Mouse (Mus musculus) forebrain, embryonic 14.5 days (tissue): ENCODE data around the gene Ifi27. TPM values are rescaled to one million over a fixed set of nuclear protein-coding genes. Genes with fewer than 3 reads are reported as not detected.

ENCODE experiments used
- ATAC-seq: fragments of 200-750 bp; cut with Nextera tagmentation; 2 replicates; pipeline ENCODE4 v1.8.0; 2017; ENCODE audit warnings: mild to moderate bottlenecking, moderate library complexity
- DNase-seq: peaks from one replicate; pipeline ENCODE4 v3.0.0-alpha.2; 2015; ENCODE audit warnings: low spot score
- H3K27ac ChIP-seq: fragments of 300-500 bp; sonication (generic); 2 replicates; pipeline ENCODE4 v1.5.1; 2014; ENCODE audit warnings: low read depth, mild to moderate bottlenecking, control low read depth, low read length, moderate library complexity
- H3K27me3 ChIP-seq: fragments of 300-500 bp; sonication (generic); replicated peaks from 2 replicates; pipeline ENCODE4 v1.6.1; 2014; ENCODE audit warnings: low read length, control low read depth, mixed read lengths; ENCODE audit not compliant: control insufficient read depth, insufficient read depth
- H3K36me3 ChIP-seq: fragments of 300-500 bp; sonication (generic); 2 replicates; pipeline ENCODE4 v1.6.1; 2014; ENCODE audit warnings: low read length, control low read depth; ENCODE audit not compliant: control insufficient read depth, insufficient read depth
- H3K4me1 ChIP-seq: fragments of 300-500 bp; sonication (generic); 2 replicates; pipeline ENCODE4 v1.6.1; 2014; ENCODE audit warnings: antibody characterized with exemption, low read length, control low read depth; ENCODE audit not compliant: control insufficient read depth, insufficient read depth
- H3K4me2 ChIP-seq: fragments of 300-500 bp; sonication (generic); 2 replicates; pipeline ENCODE4 v1.6.1; 2014; ENCODE audit warnings: mild to moderate bottlenecking, control low read depth, low read length
- H3K4me3 ChIP-seq: fragments of 300-500 bp; sonication (generic); 2 replicates; pipeline ENCODE4 v1.5.1; 2014; ENCODE audit warnings: low read depth, low read length, control low read depth
- H3K9ac ChIP-seq: fragments of 300-500 bp; sonication (generic); 2 replicates; pipeline ENCODE4 v1.6.1; 2014; ENCODE audit warnings: mild to moderate bottlenecking, low read length, control low read depth, moderate library complexity
- H3K9me3 ChIP-seq: fragments of 300-500 bp; sonication (generic); replicated peaks from 2 replicates; pipeline ENCODE4 v1.6.1; 2016; ENCODE audit warnings: low read length, control low read depth, mixed read lengths; ENCODE audit not compliant: control insufficient read depth
- WGBS: fragments of 180-500 bp; shearing (Covaris S2); extraction: QIAGEN DNeasy Blood & Tissue Kit; methylation state at CpG from one replicate; pipeline ENCODE4 v1.1.7; 2014; 5-methylcytosine and 5-hydroxymethylcytosine counted together
- polyA plus RNA-seq: library from polyadenylated mRNA; unstranded; fragments of >200 nt; fragmentation: Nextera tagmentation; extraction: Ambion mirVana; gene quantifications from 2 replicates; pipeline ENCODE4 v1.2.1, GENCODE M21; 2014

Ifi27 gene
- polyA plus RNA-seq, 1 experiment from 2014 or later: 7.1 TPM

DNA sequence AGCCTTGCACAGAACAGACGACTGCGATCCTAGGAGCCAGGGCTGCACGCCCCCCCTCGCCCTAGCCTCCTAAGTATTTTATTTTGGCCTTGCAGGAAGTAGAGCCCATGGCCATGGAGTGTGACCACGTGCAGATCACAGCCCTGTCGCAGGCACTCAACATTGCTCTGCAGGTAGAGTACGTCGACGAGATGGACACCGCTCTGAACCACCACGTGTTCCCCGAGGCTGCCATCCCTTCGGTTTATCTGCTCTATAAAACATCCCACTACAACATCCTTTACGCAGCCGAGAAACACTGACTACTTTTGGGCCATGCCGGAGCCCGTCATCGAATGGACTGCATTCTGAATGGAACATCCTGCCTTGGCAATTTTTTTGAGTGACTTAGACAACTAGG lies 29.9 kb upstream of the Ifi27 start:
- Histone ChIP-seq H3K4me1 (no peaks in the 10 kb centered on the region), H3K4me3 (no peak overlapping the region), H3K4me2 (no peak overlapping the region), H3K36me3 (peaks cover 61% of the 10 kb centered on the region), H3K9ac (no peak overlapping the region), H3K27ac (no peak overlapping the region), H3K27me3 (no peaks in the 10 kb centered on the region), H3K9me3 (no peaks in the 10 kb centered on the region)
- WGBS: 91% methylated on average over 18 of the region's 18 CpGs
- no peak for DNase-seq
- ATAC-seq: no peak

DNA sequence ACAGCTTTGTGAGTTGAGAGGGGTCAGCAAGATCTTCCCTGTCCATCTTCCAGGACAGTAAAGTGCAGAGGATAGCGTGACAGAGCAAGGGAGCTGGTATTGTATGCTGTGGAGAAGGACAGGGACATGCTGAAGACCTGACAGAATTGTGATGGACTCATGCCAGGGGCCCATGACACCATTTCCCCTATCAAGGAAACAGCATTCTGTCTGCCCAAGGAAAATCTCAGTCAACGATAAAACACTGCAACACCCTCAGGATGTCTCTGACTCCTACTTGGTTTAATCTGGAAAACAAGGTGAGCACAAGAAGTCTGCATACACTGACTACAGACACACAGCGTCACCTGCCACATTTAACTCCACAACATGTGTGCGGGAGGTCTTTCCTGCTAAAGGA lies 26.3 kb upstream of the Ifi27 start, which contains the start of gene 9330161L09Rik:
Gene 9330161L09Rik (minus strand): TSS at position 101 of the 400 bp plus-strand sequence.
- DNase-seq (no peak), ATAC-seq (no peak)
- no peak within 1 kb of the TSS for H3K9ac ChIP-seq
- no peak within 1 kb of the TSS for H3K4me3 ChIP-seq
- H3K4me1 ChIP-seq: no peaks in the 10 kb centered on the region
- no peaks in the 10 kb centered on the region for H3K9me3 ChIP-seq
- no peaks in the 10 kb centered on the region for H3K27me3 ChIP-seq
- no peak within 1 kb of the TSS for H3K27ac ChIP-seq
- WGBS: 93% methylated on average over 4 of the region's 4 CpGs
- no peak within 1 kb of the TSS for H3K4me2 ChIP-seq
- peaks cover 92% of the 10 kb centered on the region for H3K36me3 ChIP-seq

DNA sequence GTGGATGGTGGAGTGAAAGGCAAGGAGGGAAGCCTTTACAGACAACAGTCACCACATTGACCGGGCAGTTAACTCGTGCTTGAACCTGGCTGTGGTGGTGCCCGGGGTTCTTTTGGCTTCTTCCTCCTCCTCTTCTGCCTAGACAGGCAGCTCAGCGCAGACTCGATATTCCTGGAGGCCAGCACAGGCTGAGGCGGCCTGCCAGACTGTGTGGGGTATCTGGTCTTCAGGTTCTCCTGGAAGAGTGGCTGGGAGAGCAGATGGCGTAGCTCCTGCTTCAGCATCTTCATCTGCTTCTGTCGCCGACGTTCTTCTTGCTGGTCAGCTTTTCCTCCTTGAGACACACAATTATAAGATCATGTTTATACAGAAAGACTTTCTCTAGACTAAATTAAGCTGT lies 25.9 kb upstream of the Ifi27 start:
- Histone ChIP-seq H3K27ac (no peak overlapping the region), H3K9me3 (no peaks in the 10 kb centered on the region), H3K9ac (no peak overlapping the region), H3K27me3 (no peaks in the 10 kb centered on the region), H3K4me3 (no peak overlapping the region), H3K4me1 (no peaks in the 10 kb centered on the region), H3K4me2 (no peak overlapping the region), H3K36me3 (peaks cover 92% of the 10 kb centered on the region)
- DNase-seq (no peak), ATAC-seq (no peak)
- WGBS: 97% methylated on average over 10 of the region's 10 CpGs

DNA sequence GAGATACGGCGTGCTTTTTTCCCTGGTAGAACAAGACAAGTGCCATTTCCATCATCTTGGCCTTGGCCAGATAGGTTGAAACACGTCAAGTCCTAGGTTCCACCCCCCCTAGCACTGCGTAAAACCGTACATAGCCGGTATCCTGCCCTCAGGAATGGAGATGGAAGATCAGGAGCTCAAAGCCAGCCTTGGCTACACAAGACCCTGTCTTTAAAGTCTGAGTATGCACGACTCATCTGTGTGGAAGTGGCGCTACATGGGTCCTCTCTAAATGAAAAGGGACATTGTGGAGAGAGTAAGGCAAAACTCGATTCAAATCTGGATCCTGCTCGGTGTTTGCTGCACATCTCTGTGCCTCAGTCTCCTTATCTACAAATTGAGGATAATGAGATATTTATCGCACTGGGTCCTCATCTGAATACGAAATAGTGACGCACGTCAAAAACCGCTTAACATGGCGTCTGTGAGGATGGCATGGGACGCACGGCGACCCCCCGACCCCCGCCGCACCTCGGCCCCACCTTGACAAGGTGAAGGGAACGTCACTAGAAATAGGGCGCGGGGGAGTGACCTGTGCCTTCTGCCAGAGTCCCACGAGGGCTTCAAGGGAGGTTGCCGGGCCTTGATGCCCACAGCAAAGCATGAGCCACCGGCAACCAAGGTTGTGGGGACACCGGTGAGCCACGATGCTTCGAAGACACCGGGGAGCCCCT lies 8.8 kb upstream of the Ifi27 start:
- peak overlapping the region; percentile 79 for H3K4me3 ChIP-seq
- peak overlapping the region; percentile 81 for H3K9ac ChIP-seq
- ATAC-seq (no peak), DNase-seq (no peak)
- H3K4me2 ChIP-seq: peak overlapping the region; percentile 86
- H3K27me3 ChIP-seq: no peaks in the 10 kb centered on the region
- WGBS: 10% methylated on average over 33 of the region's 33 CpGs
- H3K9me3 ChIP-seq: no peaks in the 10 kb centered on the region
- no peak overlapping the region for H3K27ac ChIP-seq
- H3K36me3 ChIP-seq: peaks cover 17% of the 10 kb centered on the region
- H3K4me1 ChIP-seq: peaks cover 18% of the 10 kb centered on the region

DNA sequence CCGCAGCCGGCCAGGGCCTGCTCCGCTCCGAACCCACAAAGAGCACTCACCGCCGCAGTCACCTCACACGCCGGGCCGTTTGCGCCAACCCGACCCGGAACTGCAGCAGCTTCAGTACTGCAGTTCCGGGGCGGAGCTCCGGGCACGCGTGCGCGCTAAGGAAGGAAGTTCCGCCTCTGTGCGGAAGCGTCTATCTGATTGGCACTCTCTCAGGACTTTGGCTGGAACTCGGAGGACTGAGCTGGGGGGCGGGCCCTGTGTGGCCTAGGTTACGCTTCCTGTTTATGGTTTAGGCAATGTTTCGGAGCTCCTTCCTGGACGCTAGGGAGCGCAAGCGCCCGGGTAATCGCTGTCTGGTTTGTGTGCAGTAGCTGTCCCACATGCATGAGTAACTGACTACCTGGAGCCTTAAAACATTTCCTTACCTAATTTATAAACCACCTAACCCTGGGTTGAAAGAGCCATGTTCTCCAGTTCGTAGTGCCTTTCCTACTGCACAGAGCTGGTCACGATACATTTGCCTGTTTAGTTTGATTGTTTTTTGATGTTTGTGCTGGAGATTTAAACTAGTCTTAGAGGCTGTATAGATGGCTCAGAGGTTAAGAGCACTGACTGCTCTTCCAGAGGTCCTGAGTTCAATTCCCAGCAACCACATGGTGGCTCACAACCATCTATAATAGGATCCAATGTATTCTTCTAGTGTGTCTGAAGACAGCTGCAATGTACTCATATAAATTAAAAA lies 8.1 kb upstream of the Ifi27 start, which contains the start of gene Ddx24:
Gene Ddx24 (minus strand): TSS at position 102 of the 742 bp plus-strand sequence.
- Histone ChIP-seq H3K4me1 (peaks cover 18% of the 10 kb centered on the region), H3K9ac (peak within 1 kb of the TSS; percentile 81), H3K27me3 (no peaks in the 10 kb centered on the region), H3K27ac (no peak within 1 kb of the TSS), H3K4me2 (peak within 1 kb of the TSS; percentile 86), H3K36me3 (peaks cover 17% of the 10 kb centered on the region), H3K4me3 (peak within 1 kb of the TSS; percentile 79), H3K9me3 (no peaks in the 10 kb centered on the region)
- peak; percentile 100 for ATAC-seq
- WGBS: 2% methylated on average over 33 of the region's 33 CpGs
- peak; percentile 99 for DNase-seq

DNA sequence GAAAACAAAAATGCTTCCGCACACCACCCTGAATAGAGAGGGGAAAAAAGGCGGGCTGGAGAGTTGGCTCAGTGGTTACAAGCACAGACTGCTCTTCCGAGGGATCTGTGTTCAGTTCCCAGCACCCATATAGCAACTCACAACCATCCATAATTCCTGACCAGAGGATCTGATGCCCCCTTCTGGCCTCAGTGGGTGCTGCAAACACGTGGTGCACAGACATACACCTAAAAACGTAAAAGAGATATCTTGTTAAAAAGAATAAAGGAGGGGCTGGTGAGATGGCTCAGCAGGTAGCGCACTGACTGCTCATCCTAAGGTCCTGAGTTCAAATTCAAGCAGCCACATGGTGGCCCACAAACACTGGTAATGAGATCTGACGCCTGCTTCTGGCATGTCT lies 7.3 kb upstream of the Ifi27 start:
- H3K9ac ChIP-seq: no peak overlapping the region
- ATAC-seq (no peak), DNase-seq (no peak)
- no peak overlapping the region for H3K4me3 ChIP-seq
- 91% methylated on average over 7 of the region's 7 CpGs for WGBS
- peaks cover 13% of the 10 kb centered on the region for H3K4me1 ChIP-seq
- H3K36me3 ChIP-seq: peaks cover 16% of the 10 kb centered on the region
- H3K9me3 ChIP-seq: no peaks in the 10 kb centered on the region
- H3K4me2 ChIP-seq: no peak overlapping the region
- H3K27me3 ChIP-seq: no peaks in the 10 kb centered on the region
- no peak overlapping the region for H3K27ac ChIP-seq

DNA sequence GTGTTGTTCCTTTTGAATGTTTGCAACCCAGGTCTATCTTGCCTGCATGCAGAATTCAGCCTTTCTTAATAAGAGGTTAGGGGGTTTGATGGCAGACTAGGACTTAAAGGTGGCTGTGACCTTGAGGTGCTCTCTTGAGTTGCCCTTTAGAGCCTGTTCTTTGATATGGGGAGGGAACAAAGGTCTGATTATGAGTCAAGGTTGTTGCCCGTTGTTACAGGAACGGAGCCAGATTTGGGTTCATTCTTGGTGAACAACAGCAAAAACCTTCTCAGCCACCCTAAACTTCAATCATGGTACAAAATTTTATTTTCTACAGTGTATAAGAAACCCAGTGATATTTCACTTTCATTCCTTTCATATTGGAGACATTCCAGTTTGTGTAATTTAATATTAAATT lies 581 bp upstream of the Ifi27 start:
- H3K36me3 ChIP-seq: no peaks in the 10 kb centered on the region
- H3K9me3 ChIP-seq: no peaks in the 10 kb centered on the region
- H3K4me2 ChIP-seq: no peak overlapping the region

DNA sequence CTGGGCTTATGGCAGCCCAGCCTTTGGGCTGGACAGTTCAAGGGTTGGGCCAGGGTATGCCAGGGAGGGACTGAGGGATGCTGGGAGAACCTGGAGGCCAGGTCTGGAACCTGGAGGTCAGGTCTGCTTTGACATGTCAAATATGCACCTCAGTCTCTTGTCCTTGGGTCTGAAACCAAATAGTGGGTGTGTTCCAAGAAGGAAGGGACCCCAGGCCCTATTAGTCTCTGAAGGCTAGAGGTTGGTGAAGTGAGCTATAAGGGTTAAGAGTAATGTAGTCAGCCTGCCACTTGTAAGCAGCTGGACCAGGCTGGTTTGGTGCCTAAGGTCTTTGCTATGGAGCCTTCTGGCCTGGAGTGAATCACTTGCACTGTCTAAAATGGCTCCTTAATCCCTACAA lies 850 bp downstream of the Ifi27 start:
- no peaks in the 10 kb centered on the region for H3K9me3 ChIP-seq
- H3K36me3 ChIP-seq: no peaks in the 10 kb centered on the region
- no peaks in the 10 kb centered on the region for H3K27me3 ChIP-seq
- ATAC-seq: no peak
- no peak overlapping the region for H3K9ac ChIP-seq
- H3K4me3 ChIP-seq: no peak overlapping the region
- no peak for DNase-seq
- H3K27ac ChIP-seq: no peak overlapping the region
- H3K4me2 ChIP-seq: no peak overlapping the region
- H3K4me1 ChIP-seq: no peaks in the 10 kb centered on the region

More for the DNA sequence above, 581 bp upstream of the Ifi27 start:
- no peaks in the 10 kb centered on the region for H3K4me1 ChIP-seq
- H3K27me3 ChIP-seq: no peaks in the 10 kb centered on the region
- H3K27ac ChIP-seq: no peak overlapping the region
- no peak for ATAC-seq
- WGBS: 87% methylated on average over 2 of the region's 2 CpGs
- H3K4me3 ChIP-seq: no peak overlapping the region
- no peak for DNase-seq
- no peak overlapping the region for H3K9ac ChIP-seq

DNA sequence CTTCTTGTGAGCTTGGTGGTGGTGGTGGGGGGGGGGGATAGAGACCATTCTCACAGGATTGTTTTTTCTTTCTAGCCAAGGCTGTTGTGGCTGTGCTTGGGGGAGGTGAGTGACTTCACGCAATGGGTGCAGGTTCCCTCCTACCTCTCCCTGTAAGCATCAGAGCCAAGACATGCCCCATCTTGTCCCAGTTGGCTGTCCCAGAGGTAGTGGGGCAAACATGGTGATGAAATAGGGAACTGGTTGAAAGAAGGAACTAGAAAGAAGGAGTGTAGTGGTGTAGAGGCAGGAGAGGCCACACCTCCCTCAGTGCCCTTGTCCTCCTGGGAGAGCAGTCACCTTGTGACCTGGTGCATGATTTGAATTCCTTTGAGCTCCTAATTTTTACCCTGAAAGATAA lies 3.6 kb downstream of the Ifi27 start:
- WGBS: 82% methylated on average over 1 of the region's 1 CpGs
- ATAC-seq: no peak

More for the DNA sequence above, 3.6 kb downstream of the Ifi27 start:
- Histone ChIP-seq H3K27me3 (no peaks in the 10 kb centered on the region), H3K4me2 (no peak overlapping the region), H3K4me3 (no peak overlapping the region), H3K36me3 (no peaks in the 10 kb centered on the region), H3K9ac (no peak overlapping the region), H3K9me3 (no peaks in the 10 kb centered on the region), H3K27ac (no peak overlapping the region), H3K4me1 (no peaks in the 10 kb centered on the region)
- no peak for DNase-seq
